Mouse (Mus musculus): ENCODE data around the gene Musk. TPM values are rescaled to one million over a fixed set of nuclear protein-coding genes. Genes with fewer than 3 reads are reported as not detected.

Musk gene
- polyA plus RNA-seq, 1 experiment from 2014 or later: not detected

DNA sequence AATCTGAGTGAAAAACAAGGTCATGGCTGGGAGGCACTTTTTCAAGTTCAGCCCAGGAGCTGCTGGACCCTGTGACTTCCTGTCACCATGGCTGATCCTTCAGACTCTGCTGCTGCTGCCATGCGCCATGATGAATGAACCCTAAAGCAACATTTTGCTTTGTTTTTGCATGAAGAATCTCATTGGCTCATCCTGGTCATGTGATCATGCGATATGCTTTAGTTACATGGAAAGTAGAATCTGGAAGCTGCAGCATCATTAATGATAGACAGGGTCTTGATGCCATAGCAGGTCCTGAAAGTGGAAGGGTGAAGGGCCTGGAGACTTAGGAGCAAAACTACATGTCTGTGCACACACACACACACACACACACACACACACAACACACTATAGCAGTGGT is 15.8 kb upstream of the Musk start:
- WGBS: 94% methylated on average over 2 of the region's 2 CpGs
- Histone ChIP-seq H3K4me1 (ENCODE audit: control insufficient read depth in 2 of 2, insufficient read depth in 2 of 2, low read length in 2 of 2) (no peaks in the 10 kb centered on the region), H3K4me2 (ENCODE audit: low read length) (no peak overlapping the region), H3K27ac (replicated peaks in 1 of 2; ENCODE audit: control insufficient read depth in 1 of 2, insufficient read depth in 1 of 2, low read depth in 2 of 2, low read length in 2 of 2) (no peak overlapping the region), H3K27me3 (ENCODE audit: control insufficient read depth, insufficient read depth, low read length) (no peaks in the 10 kb centered on the region), H3K9me3 (ENCODE audit: control insufficient read depth, low read length) (no peaks in the 10 kb centered on the region), H3K36me3 (ENCODE audit: control insufficient read depth, insufficient read depth, low read length) (no peaks in the 10 kb centered on the region), H3K9ac (ENCODE audit: low read length) (no peak overlapping the region), H3K4me3 (ENCODE audit: control insufficient read depth in 1 of 2, insufficient read depth in 1 of 2, low read depth in 1 of 2, low read length in 2 of 2) (no peak overlapping the region)
- ATAC-seq (ENCODE audit: insufficient number of reproducible peaks, insufficient read depth, low FRiP score, low read depth): no peak

DNA sequence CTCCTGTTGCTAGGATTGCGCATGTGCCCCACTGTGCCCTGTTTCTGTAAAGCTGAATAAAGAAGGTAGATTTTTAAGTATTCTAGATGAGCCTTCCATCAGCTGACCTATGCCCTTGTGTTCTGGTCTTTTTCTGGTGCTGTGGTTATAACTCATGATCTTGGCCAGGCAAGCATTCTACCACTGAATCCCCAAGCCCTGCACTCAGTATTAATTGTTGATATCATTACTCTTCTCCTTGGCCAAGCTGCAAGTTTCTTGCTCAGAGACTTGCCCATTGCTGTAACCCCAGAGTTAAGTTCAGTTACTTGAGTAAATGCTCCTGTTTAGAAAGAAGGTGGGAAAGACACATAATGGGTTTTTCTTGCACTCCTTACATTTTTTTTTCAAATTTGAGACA is 14.8 kb upstream of the Musk start:
- no peak overlapping the region for H3K27ac ChIP-seq (replicated peaks in 1 of 2; ENCODE audit: control insufficient read depth in 1 of 2, insufficient read depth in 1 of 2, low read depth in 2 of 2, low read length in 2 of 2)
- H3K36me3 ChIP-seq (ENCODE audit: control insufficient read depth, insufficient read depth, low read length): no peaks in the 10 kb centered on the region
- ATAC-seq (ENCODE audit: insufficient number of reproducible peaks, insufficient read depth, low FRiP score, low read depth): no peak
- 92% methylated on average over 1 of the region's 1 CpGs for WGBS
- H3K4me2 ChIP-seq (ENCODE audit: low read length): no peak overlapping the region
- H3K4me1 ChIP-seq (ENCODE audit: control insufficient read depth in 2 of 2, insufficient read depth in 2 of 2, low read length in 2 of 2): no peaks in the 10 kb centered on the region
- no peak overlapping the region for H3K9ac ChIP-seq (ENCODE audit: low read length)
- no peaks in the 10 kb centered on the region for H3K9me3 ChIP-seq (ENCODE audit: control insufficient read depth, low read length)
- no peaks in the 10 kb centered on the region for H3K27me3 ChIP-seq (ENCODE audit: control insufficient read depth, insufficient read depth, low read length)
- no peak overlapping the region for H3K4me3 ChIP-seq (ENCODE audit: control insufficient read depth in 1 of 2, insufficient read depth in 1 of 2, low read depth in 1 of 2, low read length in 2 of 2)

DNA sequence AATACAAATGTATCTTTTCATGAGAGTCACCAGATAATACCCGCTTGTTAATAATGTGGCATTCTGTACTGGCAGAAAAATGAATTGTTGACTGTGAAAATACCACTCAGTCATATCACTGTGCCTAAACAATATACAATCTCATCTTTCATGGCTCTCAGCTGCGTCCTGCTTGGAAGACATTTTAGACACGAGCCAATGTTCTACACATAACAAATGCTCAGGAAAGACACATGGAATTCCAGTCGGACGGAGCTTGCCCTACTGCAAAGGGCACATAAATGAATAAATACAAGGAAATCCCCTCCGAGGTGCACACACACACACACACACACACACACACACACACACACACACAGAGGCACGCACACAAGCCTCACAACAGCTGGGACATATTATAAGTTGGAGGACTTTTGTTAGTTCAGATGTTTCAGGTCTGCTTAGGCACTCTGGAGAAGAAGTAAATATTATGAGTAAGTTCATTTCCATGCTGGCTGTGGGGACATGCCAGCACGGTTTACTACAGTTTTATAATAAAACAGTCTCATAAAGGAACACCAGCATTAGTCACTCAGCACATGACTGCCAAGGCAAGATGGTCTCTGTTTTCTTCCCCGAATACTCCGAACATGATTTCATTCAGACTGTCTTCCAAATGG is 14.1 kb upstream of the Musk start:
- no peaks in the 10 kb centered on the region for H3K36me3 ChIP-seq (ENCODE audit: control insufficient read depth, insufficient read depth, low read length)
- H3K9ac ChIP-seq (ENCODE audit: low read length): no peak overlapping the region
- H3K9me3 ChIP-seq (ENCODE audit: control insufficient read depth, low read length): no peaks in the 10 kb centered on the region
- H3K4me3 ChIP-seq (ENCODE audit: control insufficient read depth in 1 of 2, insufficient read depth in 1 of 2, low read depth in 1 of 2, low read length in 2 of 2): no peak overlapping the region
- H3K4me2 ChIP-seq (ENCODE audit: low read length): no peak overlapping the region
- 73% methylated on average over 10 of the region's 10 CpGs for WGBS
- H3K27ac ChIP-seq (replicated peaks in 1 of 2; ENCODE audit: control insufficient read depth in 1 of 2, insufficient read depth in 1 of 2, low read depth in 2 of 2, low read length in 2 of 2): no peak overlapping the region
- H3K4me1 ChIP-seq (ENCODE audit: control insufficient read depth in 2 of 2, insufficient read depth in 2 of 2, low read length in 2 of 2): no peaks in the 10 kb centered on the region
- ATAC-seq (ENCODE audit: insufficient number of reproducible peaks, insufficient read depth, low FRiP score, low read depth): no peak
- H3K27me3 ChIP-seq (ENCODE audit: control insufficient read depth, insufficient read depth, low read length): no peaks in the 10 kb centered on the region

DNA sequence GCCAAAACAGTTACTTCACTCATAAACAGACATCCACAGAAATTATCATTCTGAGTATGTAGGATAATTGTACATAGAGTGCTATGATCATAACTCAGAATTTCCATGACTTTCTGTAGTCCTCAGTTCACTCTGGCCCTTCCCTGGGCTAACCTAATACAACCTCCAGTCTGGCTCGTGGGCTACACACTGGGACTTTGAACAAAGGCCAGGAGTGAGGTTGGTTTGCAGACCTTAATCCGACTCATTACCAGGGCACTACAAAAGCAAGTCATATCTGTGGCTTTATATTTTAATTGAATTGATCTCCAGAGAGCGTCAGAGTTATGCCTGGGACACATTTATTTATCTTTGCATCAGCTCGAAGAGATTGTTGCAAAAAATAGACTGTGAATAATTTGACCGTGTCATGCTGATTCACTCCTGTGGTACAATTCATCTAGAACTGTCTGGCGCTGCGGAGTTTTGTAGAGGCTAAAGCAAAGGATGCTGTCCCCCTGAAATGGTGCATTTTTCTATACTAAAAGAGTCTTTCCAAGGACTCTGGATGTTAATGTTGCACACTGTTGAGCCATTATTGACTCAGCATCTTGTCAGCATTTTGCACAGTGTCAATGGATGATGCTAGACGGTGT is 10.4 kb upstream of the Musk start:
- H3K4me1 ChIP-seq (ENCODE audit: control insufficient read depth in 2 of 2, insufficient read depth in 2 of 2, low read length in 2 of 2): no peaks in the 10 kb centered on the region
- H3K4me2 ChIP-seq (ENCODE audit: low read length): no peak overlapping the region
- WGBS: 76% methylated on average over 8 of the region's 8 CpGs
- no peak overlapping the region for H3K9ac ChIP-seq (ENCODE audit: low read length)
- H3K4me3 ChIP-seq (ENCODE audit: control insufficient read depth in 1 of 2, insufficient read depth in 1 of 2, low read depth in 1 of 2, low read length in 2 of 2): no peak overlapping the region
- no peaks in the 10 kb centered on the region for H3K9me3 ChIP-seq (ENCODE audit: control insufficient read depth, low read length)
- no peak overlapping the region for H3K27ac ChIP-seq (replicated peaks in 1 of 2; ENCODE audit: control insufficient read depth in 1 of 2, insufficient read depth in 1 of 2, low read depth in 2 of 2, low read length in 2 of 2)
- no peaks in the 10 kb centered on the region for H3K27me3 ChIP-seq (ENCODE audit: control insufficient read depth, insufficient read depth, low read length)
- ATAC-seq (ENCODE audit: insufficient number of reproducible peaks, insufficient read depth, low FRiP score, low read depth): no peak
- no peaks in the 10 kb centered on the region for H3K36me3 ChIP-seq (ENCODE audit: control insufficient read depth, insufficient read depth, low read length)

DNA sequence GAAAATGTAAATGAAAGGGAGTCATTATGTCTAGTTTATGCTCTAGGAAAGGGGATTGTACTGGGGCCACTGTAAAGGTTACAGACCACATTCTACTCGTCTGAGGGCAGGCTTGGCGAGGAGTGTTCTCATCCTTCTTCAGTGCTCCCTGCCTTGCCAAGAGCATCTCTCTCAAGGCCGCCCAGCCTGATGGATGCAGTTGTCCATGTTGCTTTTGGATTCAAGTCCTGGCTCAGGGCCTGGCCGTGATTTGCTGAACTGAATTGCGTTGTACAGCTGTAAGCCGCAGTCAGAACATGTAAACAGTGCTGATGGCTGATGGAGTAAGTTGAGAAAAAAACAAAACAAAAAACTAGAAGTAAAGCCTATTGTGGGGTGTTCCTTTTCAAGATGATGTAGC is 7.4 kb upstream of the Musk start:
- Histone ChIP-seq H3K27ac (replicated peaks in 1 of 2; ENCODE audit: control insufficient read depth in 1 of 2, insufficient read depth in 1 of 2, low read depth in 2 of 2, low read length in 2 of 2) (no peak overlapping the region), H3K9me3 (ENCODE audit: control insufficient read depth, low read length) (no peaks in the 10 kb centered on the region), H3K4me1 (ENCODE audit: control insufficient read depth in 2 of 2, insufficient read depth in 2 of 2, low read length in 2 of 2) (no peaks in the 10 kb centered on the region), H3K4me2 (ENCODE audit: low read length) (no peak overlapping the region), H3K36me3 (ENCODE audit: control insufficient read depth, insufficient read depth, low read length) (no peaks in the 10 kb centered on the region), H3K27me3 (ENCODE audit: control insufficient read depth, insufficient read depth, low read length) (no peaks in the 10 kb centered on the region), H3K4me3 (ENCODE audit: control insufficient read depth in 1 of 2, insufficient read depth in 1 of 2, low read depth in 1 of 2, low read length in 2 of 2) (no peak overlapping the region), H3K9ac (ENCODE audit: low read length) (no peak overlapping the region)
- 72% methylated on average over 6 of the region's 6 CpGs for WGBS
- ATAC-seq (ENCODE audit: insufficient number of reproducible peaks, insufficient read depth, low FRiP score, low read depth): peak; percentile 59; the same call in 1 of the 2 replicates

DNA sequence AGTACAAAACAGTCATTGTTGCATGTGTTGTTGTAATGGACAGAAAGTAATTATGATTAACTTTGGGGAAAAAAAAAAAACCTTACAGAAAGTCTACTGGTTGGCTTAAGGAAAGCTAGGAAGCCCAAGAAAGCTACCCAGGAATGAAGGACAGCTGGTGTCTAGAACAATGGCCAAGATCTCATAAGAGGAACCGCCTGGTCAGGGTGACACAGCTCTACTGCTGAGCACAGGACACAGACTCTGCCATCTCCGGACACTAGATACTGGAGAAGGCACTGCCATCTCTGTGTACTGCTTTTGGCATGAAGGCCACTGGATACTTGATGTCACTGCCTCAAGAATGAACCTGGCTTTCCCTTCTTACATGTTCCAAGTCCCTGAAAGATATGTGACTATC is 5.6 kb upstream of the Musk start:
- Histone ChIP-seq H3K27me3 (ENCODE audit: control insufficient read depth, insufficient read depth, low read length) (no peaks in the 10 kb centered on the region), H3K36me3 (ENCODE audit: control insufficient read depth, insufficient read depth, low read length) (no peaks in the 10 kb centered on the region), H3K9me3 (ENCODE audit: control insufficient read depth, low read length) (no peaks in the 10 kb centered on the region), H3K4me3 (ENCODE audit: control insufficient read depth in 1 of 2, insufficient read depth in 1 of 2, low read depth in 1 of 2, low read length in 2 of 2) (no peak overlapping the region), H3K9ac (ENCODE audit: low read length) (no peak overlapping the region), H3K4me2 (ENCODE audit: low read length) (no peak overlapping the region), H3K27ac (replicated peaks in 1 of 2; ENCODE audit: control insufficient read depth in 1 of 2, insufficient read depth in 1 of 2, low read depth in 2 of 2, low read length in 2 of 2) (no peak overlapping the region), H3K4me1 (ENCODE audit: control insufficient read depth in 2 of 2, insufficient read depth in 2 of 2, low read length in 2 of 2) (no peaks in the 10 kb centered on the region)
- ATAC-seq (ENCODE audit: insufficient number of reproducible peaks, insufficient read depth, low FRiP score, low read depth): no peak
- 80% methylated on average over 2 of the region's 2 CpGs for WGBS

DNA sequence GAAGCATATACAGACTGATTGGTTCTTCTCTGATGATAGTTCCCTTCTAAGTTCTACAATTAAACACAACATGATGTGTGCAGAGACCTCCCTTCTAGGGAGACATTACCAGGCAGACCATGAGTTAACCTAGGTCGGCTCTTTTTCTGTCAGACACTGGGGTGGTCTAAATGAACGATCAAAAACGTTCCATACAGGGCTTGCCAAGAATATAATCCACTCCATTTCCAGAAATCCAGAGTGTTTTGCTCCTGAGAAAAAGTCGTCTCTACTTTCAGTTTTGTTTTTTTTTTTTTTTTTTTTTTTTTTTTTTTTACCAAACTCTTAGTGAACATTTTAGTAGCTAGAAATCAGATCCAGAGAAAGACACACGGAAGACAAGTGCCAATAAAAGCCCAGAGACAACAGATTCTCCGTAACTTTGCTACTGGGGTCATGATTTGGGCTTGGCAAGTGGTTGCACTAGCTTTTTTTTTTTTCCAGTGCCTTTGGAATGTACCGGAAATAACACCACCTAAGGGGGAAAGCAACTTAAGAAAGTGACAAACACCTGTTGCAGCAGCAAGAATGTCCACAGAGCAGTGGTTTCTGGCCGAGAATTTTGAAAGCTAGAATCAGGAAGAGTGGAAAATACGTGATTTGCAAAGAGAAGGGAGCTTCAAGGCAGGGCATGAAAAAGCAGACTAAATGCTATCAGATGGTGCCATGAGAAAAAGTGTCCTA is 769 bp downstream of the Musk start:
- H3K4me3 ChIP-seq (ENCODE audit: control insufficient read depth in 1 of 2, insufficient read depth in 1 of 2, low read depth in 1 of 2, low read length in 2 of 2): no peak overlapping the region
- ATAC-seq (ENCODE audit: insufficient number of reproducible peaks, insufficient read depth, low FRiP score, low read depth): no peak
- H3K27me3 ChIP-seq (ENCODE audit: control insufficient read depth, insufficient read depth, low read length): no peaks in the 10 kb centered on the region
- no peak overlapping the region for H3K27ac ChIP-seq (replicated peaks in 1 of 2; ENCODE audit: control insufficient read depth in 1 of 2, insufficient read depth in 1 of 2, low read depth in 2 of 2, low read length in 2 of 2)
- H3K36me3 ChIP-seq (ENCODE audit: control insufficient read depth, insufficient read depth, low read length): no peaks in the 10 kb centered on the region
- 50% methylated on average over 9 of the region's 9 CpGs for WGBS
- 0 out of 2 replicates have a peak overlapping the region, but pooled peaks have one; percentile 3 for H3K4me2 ChIP-seq (ENCODE audit: low read length)
- no peaks in the 10 kb centered on the region; a peak in 1 of 4 replicates for H3K4me1 ChIP-seq (ENCODE audit: control insufficient read depth in 2 of 2, insufficient read depth in 2 of 2, low read length in 2 of 2)
- no peaks in the 10 kb centered on the region for H3K9me3 ChIP-seq (ENCODE audit: control insufficient read depth, low read length)
- no peak overlapping the region for H3K9ac ChIP-seq (ENCODE audit: low read length)
